Mouse (Mus musculus) stomach, postnatal 0 days (tissue): ENCODE data around the gene Rnls.
A peak's percentile ranks its signal among the peaks of the same experiment; 100 is the strongest.

Experiments
- CTCF ChIP-seq: IDR thresholded peaks from 2 replicates; pipeline ENCODE4 v1.5.1; 2016; ENCODE audit warnings: antibody characterized with exemption, low read depth, mild to moderate bottlenecking, moderate library complexity
- EP300 ChIP-seq: optimal IDR thresholded peaks from 2 replicates; pipeline ENCODE3; 2016; ENCODE audit warnings: antibody characterized with exemption

GRCm38 (mm10) chr19:33380386-33380785, 11.7 kb downstream of the Rnls start:
- TF ChIP-seq CTCF = peak; percentile 80
- no peak for TF ChIP-seq EP300
